Mouse (Mus musculus): ENCODE data around the gene Disp3. TPM values are rescaled to one million over a fixed set of nuclear protein-coding genes. Genes with fewer than 3 reads are reported as not detected.

The Disp3 gene
- polyA plus RNA-seq, 1 experiment from 2014 or later, result 0.13 TPM

DNA sequence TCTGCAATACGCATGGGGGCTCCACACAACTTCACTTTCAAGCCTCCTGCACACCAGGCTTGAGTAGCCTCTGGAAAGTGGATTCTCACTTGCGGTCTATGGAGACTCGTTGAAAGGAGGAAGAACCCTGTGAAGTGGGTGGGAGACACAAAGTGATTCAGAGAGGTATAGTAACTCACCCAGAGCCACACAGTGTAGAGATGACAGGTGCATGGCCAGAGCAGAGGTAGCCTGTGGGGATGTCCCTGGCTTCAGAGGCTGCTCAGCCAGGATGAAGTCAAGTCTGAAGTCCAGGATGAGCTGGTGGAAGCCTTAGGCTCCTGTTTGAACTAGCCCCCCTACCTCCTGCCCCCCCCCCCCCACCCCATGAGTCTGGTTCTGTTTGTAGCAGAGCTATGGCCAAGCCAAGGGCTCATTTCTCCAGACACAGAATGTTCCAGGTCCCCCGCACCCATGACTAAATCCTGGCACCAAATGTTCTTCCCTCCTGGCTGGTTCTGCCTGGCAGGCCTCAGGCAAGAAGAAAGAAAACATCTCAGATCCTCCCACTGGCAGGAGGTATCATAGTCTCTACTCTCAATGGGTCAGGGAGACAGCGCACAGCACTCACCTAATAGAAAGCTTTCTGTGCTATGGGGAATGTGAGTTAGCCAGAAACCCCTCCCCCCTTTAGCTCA lies 73.2 kb downstream of the Disp3 start:
- Histone ChIP-seq H3K36me3 (no peaks in the 10 kb centered on the region), H3K4me1 (no peaks in the 10 kb centered on the region), H3K27ac (no peak overlapping the region), H3K4me3 (no peak overlapping the region), H3K27me3 (peaks cover 25% of the 10 kb centered on the region), H3K4me2 (no peak overlapping the region), H3K9me3 (no peaks in the 10 kb centered on the region), H3K9ac (no peak overlapping the region)
- 64% methylated on average over 5 of the region's 5 CpGs for WGBS
- no peak for ATAC-seq (ENCODE audit: insufficient number of reproducible peaks, low FRiP score, low TSS enrichment, low read depth)

DNA sequence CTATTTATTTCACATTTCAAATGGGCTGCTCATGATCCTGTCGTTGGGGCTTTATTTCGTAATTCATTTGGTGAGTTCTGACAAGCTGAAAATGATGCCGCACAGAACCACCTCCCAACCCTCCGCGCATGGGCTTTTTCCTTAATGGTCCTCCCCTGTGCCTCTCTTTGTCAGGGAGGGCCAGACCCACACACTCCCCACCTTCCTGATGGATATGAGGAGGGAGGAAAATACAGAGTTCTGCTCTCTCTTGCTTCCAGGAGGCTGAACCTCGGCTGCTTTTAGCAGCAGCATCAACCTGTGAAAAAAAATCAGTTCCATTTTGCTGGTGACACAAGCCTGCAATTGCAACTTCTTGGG lies 82.9 kb downstream of the Disp3 start:
- Histone ChIP-seq H3K4me3 (no peak overlapping the region), H3K4me1 (no peaks in the 10 kb centered on the region), H3K4me2 (no peak overlapping the region), H3K9me3 (no peaks in the 10 kb centered on the region), H3K36me3 (no peaks in the 10 kb centered on the region), H3K27ac (no peak overlapping the region), H3K9ac (no peak overlapping the region), H3K27me3 (peaks cover 13% of the 10 kb centered on the region; the same call in 1 of the 2 replicates)
- ATAC-seq (ENCODE audit: insufficient number of reproducible peaks, low FRiP score, low TSS enrichment, low read depth), result no peak
- WGBS, result 57% methylated on average over 6 of the region's 6 CpGs

DNA sequence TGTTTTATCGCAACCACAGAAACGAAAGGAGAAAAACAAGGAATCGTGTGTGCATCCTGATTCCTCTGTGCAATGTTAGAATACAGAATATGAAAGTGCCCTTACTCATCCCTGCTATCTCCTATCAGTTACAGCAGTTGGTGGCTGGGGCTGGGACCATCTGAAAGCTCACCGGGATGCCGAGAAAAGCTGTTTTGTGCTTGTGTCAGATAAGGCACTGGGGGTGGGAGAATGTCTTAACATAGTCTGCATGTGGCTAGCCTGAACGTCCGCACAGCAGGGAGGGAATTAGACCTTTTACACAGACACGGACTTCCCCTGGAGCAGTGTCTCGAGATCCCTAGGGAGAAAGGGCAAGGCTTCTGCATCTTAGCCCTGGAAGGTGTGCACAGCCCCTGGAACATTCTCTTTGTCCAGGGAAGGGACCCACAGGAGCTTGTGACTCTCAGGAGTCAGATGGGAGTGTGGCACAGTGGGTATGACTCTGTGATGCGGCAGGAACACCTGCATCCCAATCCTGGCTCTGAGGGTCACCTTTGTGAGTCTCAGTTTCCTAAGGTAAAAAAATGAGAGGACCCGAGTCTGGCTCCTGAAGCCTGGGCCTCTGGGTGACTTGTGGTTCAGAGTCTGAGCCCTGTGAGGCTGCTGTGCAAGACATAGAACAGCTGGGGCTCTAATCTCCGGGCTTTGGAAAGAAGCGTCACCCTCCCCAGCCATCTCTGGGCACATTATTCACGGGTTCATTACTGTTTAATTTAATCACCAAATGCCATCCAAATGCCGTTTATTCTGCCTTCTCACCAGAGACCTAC lies 83.5 kb downstream of the Disp3 start:
- H3K9me3 ChIP-seq, result no peaks in the 10 kb centered on the region
- H3K4me1 ChIP-seq, result no peaks in the 10 kb centered on the region
- no peak overlapping the region for H3K4me2 ChIP-seq
- no peak overlapping the region for H3K27ac ChIP-seq
- no peak for ATAC-seq (ENCODE audit: insufficient number of reproducible peaks, low FRiP score, low TSS enrichment, low read depth)
- WGBS, result 63% methylated on average over 15 of the region's 15 CpGs
- no peak overlapping the region for H3K4me3 ChIP-seq
- no peaks in the 10 kb centered on the region for H3K36me3 ChIP-seq
- peaks cover 13% of the 10 kb centered on the region; the same call in 1 of the 2 replicates for H3K27me3 ChIP-seq
- H3K9ac ChIP-seq, result no peak overlapping the region

DNA sequence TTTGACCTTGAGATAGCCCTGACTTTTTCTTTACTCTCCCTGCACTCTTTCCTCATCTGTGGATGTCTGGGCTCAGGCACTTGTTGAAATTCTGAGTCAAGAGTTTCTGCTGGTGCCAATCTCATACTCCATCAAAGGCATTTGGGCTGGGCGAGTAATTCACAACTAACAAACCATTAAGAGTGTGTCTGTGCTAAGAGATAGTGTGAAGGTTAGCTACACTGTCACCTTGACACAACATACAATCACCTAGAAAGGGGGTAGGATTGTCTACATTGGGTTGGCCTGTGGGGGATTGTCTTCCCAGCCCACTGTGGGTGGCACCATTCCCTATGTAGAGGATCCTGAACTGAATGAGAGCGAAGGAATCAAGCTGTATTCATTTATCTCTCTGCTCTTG lies 84.2 kb downstream of the Disp3 start:
- Histone ChIP-seq H3K9me3 (no peaks in the 10 kb centered on the region), H3K4me1 (no peaks in the 10 kb centered on the region), H3K4me3 (no peak overlapping the region), H3K9ac (no peak overlapping the region), H3K4me2 (no peak overlapping the region), H3K36me3 (no peaks in the 10 kb centered on the region), H3K27me3 (peaks cover 13% of the 10 kb centered on the region; the same call in 1 of the 2 replicates), H3K27ac (no peak overlapping the region)
- ATAC-seq (ENCODE audit: insufficient number of reproducible peaks, low FRiP score, low TSS enrichment, low read depth), result no peak
- 90% methylated on average over 2 of the region's 2 CpGs for WGBS

DNA sequence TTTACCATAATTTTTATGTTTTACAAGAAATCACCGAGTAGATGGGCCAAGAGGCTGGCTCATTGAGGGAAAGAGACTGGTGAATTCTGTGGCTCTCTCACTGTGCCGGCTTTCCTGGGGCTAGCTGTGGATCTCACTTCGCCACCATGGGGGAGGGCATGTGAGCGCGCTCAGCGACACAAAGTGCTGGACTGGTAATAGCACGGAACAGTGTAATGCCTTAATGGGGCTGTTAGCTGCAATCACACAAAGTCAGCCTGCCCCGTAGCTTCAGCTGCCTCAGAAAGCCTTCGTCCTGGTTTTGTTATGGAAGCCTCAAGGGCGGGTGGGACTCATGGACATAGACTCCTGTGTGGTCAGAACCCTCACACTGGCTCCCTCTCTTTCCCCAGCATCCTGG lies 89.0 kb downstream of the Disp3 start:
- Histone ChIP-seq H3K27ac (no peak overlapping the region), H3K9me3 (no peaks in the 10 kb centered on the region), H3K4me3 (no peak overlapping the region), H3K4me1 (no peaks in the 10 kb centered on the region), H3K27me3 (peaks cover 9% of the 10 kb centered on the region; the same call in 1 of the 2 replicates), H3K36me3 (no peaks in the 10 kb centered on the region), H3K4me2 (no peak overlapping the region), H3K9ac (no peak overlapping the region)
- ATAC-seq (ENCODE audit: insufficient number of reproducible peaks, low FRiP score, low TSS enrichment, low read depth), result no peak
- WGBS, result 35% methylated on average over 10 of the region's 10 CpGs

DNA sequence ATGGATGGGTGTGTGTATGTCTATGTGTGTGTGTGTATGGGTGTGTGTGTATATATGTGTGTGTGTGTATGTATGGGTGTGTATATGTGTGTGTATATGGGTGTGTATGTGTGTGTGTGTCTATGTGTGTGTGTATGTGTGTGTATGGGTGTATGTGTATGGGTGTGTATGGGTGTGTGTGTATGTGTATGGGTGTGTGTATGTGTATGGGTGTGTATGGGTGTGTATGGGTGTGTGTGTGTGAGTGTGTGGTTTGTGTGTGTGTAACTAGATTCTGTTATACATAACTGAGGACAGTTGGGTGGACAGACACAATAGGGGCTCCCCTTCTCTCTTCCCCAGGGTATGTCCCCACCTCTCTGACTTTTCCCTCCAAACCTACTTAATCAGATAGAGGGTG lies 93.4 kb downstream of the Disp3 start:
- H3K9me3 ChIP-seq, result no peaks in the 10 kb centered on the region
- no peak overlapping the region for H3K4me2 ChIP-seq
- H3K36me3 ChIP-seq, result no peaks in the 10 kb centered on the region
- no peak overlapping the region for H3K27ac ChIP-seq
- no peak overlapping the region for H3K9ac ChIP-seq
- 0 out of 2 replicates have a peak, but pooled peaks have one; percentile 35 for ATAC-seq (ENCODE audit: insufficient number of reproducible peaks, low FRiP score, low TSS enrichment, low read depth)
- no peak overlapping the region for H3K4me3 ChIP-seq
- H3K4me1 ChIP-seq, result no peaks in the 10 kb centered on the region
- H3K27me3 ChIP-seq, result no peaks in the 10 kb centered on the region

DNA sequence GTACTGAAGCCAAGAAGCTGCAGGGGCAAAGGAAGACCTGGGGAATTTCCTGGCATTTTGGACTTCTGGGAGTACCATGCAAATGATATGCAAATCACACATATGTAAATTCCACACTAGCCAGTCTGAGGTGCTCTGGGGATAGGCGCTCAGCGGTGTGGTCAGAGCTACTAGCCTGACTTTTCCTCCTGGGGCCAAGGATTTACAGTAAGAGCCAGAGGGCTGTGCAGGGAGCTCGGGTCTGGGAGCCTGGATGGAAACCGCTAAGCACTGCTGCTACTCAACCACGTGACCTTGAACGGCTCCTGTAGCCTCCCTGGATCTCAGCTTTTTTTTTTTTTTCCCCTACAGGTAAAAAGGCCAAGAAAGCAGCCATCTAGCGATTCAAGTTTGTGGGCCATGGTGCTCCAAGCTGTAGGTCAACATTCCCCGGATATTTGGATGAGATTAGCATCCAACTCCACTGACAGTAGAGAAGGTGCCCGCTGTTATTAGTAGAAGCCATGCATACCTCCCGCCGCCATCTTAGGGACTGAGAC lies 95.0 kb downstream of the Disp3 start:
- no peaks in the 10 kb centered on the region for H3K9me3 ChIP-seq
- 31% methylated on average over 11 of the region's 11 CpGs for WGBS
- no peak for ATAC-seq (ENCODE audit: insufficient number of reproducible peaks, low FRiP score, low TSS enrichment, low read depth)
- no peaks in the 10 kb centered on the region for H3K27me3 ChIP-seq
- no peak overlapping the region for H3K27ac ChIP-seq
- no peak overlapping the region for H3K4me3 ChIP-seq
- H3K4me1 ChIP-seq, result no peaks in the 10 kb centered on the region
- no peak overlapping the region for H3K9ac ChIP-seq
- no peak overlapping the region for H3K4me2 ChIP-seq
- H3K36me3 ChIP-seq, result no peaks in the 10 kb centered on the region

Other genes starting within 250 kb of the Disp3 start
- 6.5 and 6.8 TPM in 2 replicates for gene Clcn6, start 249.1 kb downstream of the Disp3 start, polyA plus RNA-seq (2015; fragmentation: Nextera tagmentation; extraction: Ambion mirVana)
- gene Mthfr, start 248.9 kb downstream of the Disp3 start, polyA plus RNA-seq (2015; fragmentation: Nextera tagmentation; extraction: Ambion mirVana), result 23.0 and 24.7 TPM in 2 replicates
- gene Agtrap, start 199.9 kb downstream of the Disp3 start, polyA plus RNA-seq (2015; fragmentation: Nextera tagmentation; extraction: Ambion mirVana), result 14.8 and 15.9 TPM in 2 replicates
- gene Mad2l2, start 157.6 kb downstream of the Disp3 start, polyA plus RNA-seq (2015; fragmentation: Nextera tagmentation; extraction: Ambion mirVana), result 47.7 and 48.4 TPM in 2 replicates
- 0.22 and 0.29 TPM in 2 replicates for gene Draxin, start 157.3 kb downstream of the Disp3 start, polyA plus RNA-seq (2015; fragmentation: Nextera tagmentation; extraction: Ambion mirVana)
- 18.0 and 20.8 TPM in 2 replicates for gene Fbxo6, start 135.8 kb downstream of the Disp3 start, polyA plus RNA-seq (2015; fragmentation: Nextera tagmentation; extraction: Ambion mirVana)
- 5.2 and 6.5 TPM in 2 replicates for gene Fbxo44, start 127.5 kb downstream of the Disp3 start, polyA plus RNA-seq (2015; fragmentation: Nextera tagmentation; extraction: Ambion mirVana)
- 4.2 and 4.5 TPM in 2 replicates for gene Fbxo2, start 127.3 kb downstream of the Disp3 start, polyA plus RNA-seq (2015; fragmentation: Nextera tagmentation; extraction: Ambion mirVana)
- gene Ubiad1, start 156.8 kb upstream of the Disp3 start, polyA plus RNA-seq (2015; fragmentation: Nextera tagmentation; extraction: Ambion mirVana), result 19.4 and 21.4 TPM in 2 replicates
- gene Mtor, start 160.6 kb upstream of the Disp3 start, polyA plus RNA-seq (2015; fragmentation: Nextera tagmentation; extraction: Ambion mirVana), result 13.6 and 13.8 TPM in 2 replicates
- 1.8 and 4.1 TPM in 2 replicates for gene Angptl7, start 212.5 kb upstream of the Disp3 start, polyA plus RNA-seq (2015; fragmentation: Nextera tagmentation; extraction: Ambion mirVana)